Mouse (Mus musculus) retina, adult 2 months (tissue): ENCODE measurements around the gene Ankdd1b.

ENCODE experiments used
- DNase-seq: peaks from one replicate; pipeline ENCODE4 v3.0.0-alpha.2; 2012; ENCODE audit warnings: low read depth, low spot score

The Ankdd1b gene

DNA sequence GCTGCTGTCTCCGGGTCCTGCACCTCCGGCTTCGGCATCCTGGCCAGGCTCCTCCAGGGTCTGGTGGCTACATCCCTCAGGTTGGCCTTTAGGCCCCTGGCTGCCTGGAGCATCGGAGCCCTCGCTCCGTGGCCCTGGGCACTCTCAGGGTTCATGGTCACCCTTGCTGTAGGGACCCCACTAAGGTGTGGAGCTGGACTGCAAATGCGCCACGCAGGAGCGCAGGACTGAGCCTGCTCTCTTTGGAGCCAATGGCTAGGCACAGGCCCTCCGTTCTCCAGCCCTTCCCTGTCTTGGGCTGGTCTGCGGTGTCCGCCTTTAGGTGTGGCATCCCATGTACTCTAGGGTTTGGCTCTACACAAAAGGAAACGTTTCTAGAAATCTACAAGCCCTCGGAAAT, at the start of gene Ankdd1b:
Ankdd1b (minus strand) TSS at position 242 of the 400 bp plus-strand sequence.
- DNase-seq, result no peak

DNA sequence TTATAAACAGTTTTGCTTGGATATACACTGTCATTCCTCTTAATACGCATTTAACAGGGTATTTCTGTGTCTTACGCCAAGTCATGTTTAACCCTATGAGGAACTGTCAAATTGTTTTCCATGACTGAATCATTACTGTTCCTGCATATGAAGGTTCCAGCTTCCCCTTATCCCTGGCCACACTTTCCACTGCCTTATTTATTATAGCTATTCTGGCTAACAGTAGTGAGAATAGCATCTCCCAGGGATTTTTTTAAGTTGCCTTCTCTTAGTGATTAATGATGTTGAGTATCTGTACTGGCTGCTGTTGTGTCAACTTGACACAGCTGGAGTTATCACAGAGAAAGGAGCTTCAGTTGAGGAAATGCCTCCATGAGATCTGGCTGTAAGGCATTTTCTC, 46.3 kb upstream of the Ankdd1b start:
- no peak for DNase-seq

DNA sequence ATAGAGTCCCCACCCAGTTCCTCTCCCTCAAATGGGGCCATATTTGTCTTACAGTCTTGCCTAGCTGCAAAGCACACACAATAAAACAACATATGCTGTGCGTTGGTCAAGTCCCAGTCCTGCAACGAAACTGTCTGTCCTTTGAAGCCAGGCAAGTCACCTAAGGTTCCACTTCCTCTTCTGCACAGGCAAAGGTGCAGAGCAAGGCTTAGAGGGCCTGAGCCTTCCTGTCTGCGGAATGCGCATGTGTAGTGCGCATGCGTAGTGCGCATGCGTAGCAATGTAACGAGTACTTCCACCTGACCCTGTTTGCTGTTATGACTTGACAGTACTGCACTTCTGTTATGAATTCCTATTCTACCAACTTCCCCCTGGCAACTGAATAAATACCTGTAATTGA, 45.3 kb upstream of the Ankdd1b start:
- no peak for DNase-seq

DNA sequence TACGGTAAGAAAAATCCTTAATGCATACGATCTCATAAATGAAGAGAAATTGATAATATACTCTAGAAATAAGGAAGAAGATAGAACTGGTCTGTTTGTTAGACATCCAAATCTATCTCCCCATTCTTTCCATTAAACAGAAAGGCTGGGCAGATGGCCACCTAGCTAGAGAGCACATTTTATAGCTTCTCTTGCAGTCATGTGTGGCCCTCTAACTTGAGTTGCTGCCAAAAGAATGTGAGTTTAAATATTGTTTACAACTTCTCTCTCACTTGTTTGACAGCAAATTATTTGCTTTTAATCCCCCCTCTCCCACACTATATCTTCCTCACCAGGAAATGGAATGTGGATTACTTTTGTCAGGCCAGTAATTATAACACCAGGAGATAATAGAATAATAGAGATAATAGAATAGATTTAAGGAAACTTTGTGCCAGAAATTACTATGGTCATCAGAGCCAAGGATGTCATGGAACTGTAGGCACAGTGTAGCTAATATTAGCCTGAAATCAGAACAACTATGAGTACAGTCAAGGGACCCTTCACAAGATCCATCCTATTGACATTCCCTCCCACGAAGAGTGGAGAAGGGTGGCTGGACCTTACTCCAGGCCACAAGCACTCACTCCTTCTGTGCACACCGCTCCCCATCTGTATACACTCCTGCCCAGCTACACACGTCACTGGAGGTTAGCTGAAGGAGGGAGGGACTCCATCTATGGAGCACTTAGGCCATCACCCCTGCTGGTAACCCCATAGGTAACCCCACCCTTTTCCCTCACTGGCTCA, 43.4 kb upstream of the Ankdd1b start:
- no peak for DNase-seq

DNA sequence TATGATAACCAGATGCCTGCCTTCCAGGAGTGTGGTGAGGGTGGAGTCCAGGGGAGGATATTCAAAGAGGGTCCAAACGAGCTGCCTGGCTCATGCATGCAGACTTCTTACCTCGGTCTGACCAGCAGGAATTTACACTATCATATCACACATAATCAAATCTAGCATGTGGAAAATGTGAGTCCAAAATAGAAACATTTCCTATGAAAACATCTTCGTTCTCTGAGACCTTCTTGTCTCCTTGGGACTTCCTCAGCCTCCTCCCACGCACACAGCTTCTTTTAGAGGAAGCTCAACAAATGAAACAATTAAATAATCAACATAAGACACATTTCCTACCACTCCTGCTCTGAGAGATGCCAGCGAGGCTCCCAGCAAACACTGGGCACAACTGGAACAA, 40.9 kb upstream of the Ankdd1b start:
- DNase-seq, result no peak

DNA sequence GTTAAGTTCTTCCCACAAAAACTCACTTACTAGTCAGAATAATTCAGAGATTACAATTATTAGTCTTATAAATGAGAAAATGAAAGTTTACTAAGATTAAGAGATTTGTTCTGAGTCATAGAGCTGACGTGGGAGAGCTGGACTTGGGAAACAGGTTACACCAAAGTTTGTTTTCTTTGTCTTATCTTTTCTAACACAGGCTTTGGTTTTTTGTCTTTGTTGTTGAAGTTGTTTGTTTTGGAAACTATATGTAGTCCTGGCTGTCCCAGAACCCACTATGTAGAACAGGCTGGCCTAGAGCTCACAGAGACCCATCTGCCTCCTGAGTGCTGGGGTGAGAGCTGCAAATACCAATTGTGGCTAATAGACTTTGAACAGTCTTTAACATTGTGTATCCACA, 40.3 kb upstream of the Ankdd1b start:
- no peak for DNase-seq

DNA sequence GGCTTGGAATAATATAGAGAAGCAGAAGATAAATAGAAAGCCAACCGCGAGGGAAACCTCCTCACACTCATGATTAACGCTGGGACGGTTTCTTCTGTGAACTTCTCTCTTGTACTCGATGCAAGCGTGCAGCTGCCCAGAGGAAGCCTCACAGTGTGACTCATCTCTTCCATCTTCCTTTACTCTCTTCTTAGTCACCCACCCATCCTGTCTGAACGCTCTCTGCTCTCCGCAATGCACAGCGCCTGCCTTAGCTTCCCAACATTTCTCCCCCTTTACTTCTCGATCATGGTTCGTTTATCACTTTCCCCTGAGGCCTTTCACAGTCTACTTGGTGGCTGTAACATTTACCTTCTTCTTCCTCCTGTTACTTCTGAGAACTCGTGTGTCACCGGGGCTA, 39.6 kb upstream of the Ankdd1b start:
- DNase-seq, result no peak

DNA sequence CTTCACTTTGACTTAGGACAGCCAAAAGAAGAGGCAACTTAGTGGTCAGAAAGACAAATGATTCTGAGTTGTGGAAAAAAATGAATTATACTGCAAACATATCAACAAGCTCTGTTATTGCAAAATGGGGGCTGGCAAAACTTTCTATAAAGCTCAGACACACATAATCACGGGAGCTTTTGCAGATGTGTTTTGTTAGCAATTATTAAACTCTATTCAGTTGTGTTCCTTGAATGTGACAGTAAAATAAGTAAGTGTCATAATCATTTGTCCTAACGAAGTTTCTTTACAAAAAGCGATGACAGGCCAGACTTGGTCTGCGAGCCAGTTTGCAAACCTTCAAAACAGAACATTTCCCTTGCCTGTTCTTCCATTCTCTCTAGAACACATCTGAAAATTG, 36.5 kb upstream of the Ankdd1b start:
- no peak for DNase-seq

DNA sequence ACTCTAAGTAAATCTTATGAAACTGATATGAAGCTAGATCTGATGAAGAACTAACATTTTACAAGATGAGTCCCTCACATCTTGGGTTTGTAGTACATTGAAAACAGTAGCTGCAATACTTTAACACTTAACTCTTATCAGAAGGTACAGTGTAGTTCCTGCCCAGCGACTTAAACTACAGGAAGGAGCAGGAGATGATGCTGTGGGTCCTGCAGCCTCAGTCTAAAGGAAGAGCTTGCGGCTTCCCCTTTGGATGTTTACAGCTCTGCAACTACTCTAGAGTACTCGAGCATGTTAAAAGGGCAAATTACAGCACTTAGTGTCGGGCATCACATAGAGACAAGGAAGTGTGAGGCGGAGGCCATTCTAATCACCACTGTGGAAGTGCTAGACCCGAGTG, 35.3 kb upstream of the Ankdd1b start:
- DNase-seq, result no peak

DNA sequence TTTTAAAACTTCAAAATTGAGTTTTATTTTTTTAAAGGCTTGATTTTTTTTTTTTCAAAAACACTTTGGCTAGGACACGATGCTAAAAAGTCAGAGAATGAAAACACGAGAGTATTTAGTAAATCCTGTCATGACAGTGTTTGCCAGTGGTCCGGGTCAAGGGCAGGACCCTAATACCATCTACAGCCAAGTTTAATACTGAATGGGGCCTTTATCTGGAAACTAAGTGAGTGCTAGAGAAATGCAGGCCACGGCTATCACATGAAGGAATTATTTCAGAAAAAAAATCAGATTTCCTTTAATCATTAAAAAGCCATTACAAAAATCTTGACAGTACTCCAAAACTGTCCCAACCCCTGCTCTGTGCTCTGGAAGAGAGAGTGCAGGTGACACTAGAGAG, 34.7 kb upstream of the Ankdd1b start:
- no peak for DNase-seq

DNA sequence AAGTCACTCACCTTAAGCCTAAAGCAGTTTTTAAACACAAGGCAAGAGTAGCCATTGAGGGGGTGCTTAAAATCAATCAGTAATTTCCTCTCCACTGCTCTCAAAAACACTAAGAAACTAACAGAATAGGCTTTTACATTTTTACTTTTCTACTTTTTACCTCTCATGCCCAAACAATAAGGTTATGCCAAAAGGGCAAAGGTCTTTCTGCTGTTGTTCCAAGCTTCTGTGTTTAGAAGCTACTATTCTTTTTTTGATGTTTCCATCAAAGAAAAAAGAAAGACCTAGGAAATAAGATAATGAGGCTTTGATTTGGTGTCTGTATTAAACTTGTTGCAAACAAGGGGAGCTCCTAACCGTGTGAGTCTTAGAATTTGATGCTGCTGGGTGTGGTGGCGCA, 28.9 kb upstream of the Ankdd1b start:
- no peak for DNase-seq

DNA sequence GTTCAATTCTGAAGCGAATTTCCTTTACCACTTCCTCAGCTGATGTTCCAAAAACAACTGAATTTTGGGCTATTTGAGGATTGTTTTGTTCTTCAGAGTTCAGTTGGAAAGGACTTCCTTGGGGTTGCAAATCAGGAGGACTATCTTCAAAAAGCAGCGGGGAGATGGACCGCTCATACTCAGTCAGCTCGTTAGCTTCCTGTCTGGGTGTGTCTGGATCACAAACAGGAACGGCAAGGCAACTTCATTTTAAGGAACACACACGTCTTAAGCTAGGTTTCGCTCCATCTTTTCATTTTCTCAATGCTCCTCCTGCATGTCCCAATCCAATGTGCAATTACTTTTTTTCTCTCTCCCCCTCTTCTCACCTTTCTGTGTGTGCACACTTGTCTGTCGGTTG, 25.6 kb upstream of the Ankdd1b start:
- DNase-seq, result no peak

DNA sequence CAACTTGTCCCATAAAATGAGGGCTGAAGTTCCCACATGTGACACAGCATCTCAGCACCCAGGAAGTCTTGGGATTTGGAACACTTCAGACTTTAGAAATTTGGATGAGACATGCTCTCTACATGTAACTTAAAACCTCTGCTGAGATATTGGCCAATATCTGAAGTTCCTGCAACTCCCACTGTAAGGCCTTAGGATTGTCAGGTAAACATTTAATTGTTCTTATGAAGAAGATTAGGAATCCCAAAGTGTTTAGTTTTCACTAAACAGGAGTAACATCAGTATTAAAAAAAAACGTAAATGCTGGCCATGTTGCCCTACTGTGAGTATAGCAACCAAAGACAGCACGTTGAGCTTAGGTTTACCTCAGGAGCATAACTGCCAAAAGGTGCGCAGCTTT, 19.4 kb upstream of the Ankdd1b start, which contains the start of gene Gm17622:
Gm17622 (plus strand) TSS at position 301 of the 400 bp plus-strand sequence.
- DNase-seq, result no peak

DNA sequence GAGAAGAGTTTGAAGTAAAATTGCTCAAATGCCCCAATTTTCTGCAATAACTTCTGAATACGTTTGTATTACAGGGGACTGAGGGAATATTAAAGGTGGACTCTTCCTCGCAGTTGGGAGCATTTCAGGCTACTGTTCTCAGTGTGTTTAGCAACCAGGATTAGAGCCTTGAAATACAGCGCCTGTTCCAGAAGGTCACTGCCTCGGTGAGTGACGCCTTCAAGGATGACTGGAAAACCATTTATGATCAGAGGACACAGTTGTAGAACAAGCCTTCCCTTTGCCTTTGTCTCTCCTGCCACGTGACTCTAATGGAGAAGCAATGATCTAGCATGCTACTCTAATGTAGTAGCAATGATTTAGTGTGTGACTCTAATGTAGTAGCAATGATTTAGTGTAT, 17.0 kb upstream of the Ankdd1b start:
- no peak for DNase-seq

DNA sequence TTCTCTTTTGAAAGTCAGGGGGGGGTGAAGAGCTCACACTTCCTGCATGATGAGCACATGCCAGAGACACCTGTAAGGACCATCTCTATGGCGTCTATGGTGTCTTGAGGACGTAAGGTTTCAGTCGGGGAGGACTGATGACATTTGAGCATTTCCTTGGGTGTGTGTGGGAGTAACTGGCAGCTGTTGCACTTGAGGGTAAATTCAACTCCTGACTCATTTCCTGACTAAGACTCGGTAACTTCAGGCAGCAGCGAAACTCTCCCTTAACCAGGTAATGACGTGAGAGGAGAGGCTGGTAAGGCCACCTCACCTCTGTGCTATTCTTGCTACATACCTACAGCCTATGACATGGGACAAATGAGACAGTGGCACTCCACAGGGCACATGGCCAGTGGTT, 16.2 kb upstream of the Ankdd1b start:
- no peak for DNase-seq

DNA sequence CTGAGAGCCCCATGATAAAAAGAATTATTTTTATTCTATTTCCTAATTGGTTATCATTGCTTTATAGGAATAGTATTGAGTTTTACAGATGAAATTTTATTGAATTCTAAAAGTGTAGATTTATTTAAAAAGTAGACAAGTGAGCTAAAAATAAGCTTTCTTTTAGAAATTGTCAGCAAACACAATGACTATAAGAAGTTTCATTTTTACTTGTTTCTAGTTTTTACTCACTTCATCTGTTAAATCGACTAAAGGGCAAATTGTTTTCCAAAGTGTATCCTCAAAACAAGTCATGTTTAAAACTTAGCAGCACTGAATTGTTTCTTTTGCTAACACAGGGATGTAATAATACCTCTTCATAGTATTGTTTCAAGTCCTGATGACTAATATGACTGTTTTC, 8.0 kb upstream of the Ankdd1b start:
- DNase-seq, result no peak

DNA sequence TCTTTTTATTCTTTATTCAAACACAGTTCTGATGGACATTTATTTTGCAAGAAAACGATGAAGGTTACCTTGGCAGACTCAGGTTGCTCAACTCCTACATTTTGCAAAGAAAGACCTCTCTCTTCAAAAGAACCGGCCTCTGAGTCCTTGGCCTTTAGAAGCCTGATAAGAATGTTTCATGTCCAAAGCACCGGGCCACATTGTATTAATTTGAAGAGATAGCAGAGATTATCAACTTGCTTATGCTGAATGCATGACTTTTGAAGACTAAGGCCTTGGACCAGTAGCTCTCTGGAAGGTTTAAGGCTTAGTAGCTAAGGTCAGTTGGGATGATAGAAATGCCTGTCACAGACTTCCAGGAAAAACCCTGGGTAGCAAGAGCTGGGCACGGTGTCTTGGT, 6.2 kb upstream of the Ankdd1b start:
- DNase-seq, result no peak

DNA sequence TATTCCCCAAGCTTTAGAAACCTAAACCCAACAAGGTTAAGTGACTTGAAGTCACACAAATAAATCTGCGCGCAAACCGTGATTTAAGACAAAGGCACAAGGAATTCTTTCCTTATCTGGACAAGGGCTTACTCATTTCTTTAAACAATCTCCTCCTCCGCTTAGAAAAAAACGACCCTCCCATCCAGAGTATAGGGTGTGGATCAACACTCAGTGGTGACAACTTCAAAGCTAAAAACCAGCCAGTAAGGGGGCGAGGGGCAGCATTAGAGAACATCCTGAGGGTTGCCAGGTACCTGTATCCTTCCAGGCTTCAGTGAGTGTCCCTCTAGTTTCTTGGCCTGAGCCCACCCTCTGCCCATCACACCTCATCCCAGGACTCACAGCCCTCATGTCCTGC, 442 bp downstream of the Ankdd1b start:
- no peak for DNase-seq

DNA sequence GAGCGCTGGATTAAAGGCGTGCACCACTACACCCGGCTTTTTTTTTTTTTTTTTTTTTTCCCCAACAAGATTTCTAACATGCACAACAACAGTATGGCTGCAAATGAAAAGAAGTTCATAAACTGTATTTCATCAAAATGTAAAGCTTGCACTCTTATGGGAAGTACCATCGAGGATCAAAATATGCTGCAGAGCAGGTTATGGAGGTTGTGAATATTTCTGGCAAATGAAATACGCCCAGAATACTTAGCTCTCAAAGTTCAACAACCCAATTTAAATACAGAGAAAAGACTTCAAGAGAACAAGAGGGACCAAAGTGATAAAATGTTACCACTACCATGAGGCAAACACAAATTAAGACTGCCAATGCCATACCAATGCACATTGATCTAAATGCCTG, 2.3 kb downstream of the Ankdd1b start:
- DNase-seq, result no peak

DNA sequence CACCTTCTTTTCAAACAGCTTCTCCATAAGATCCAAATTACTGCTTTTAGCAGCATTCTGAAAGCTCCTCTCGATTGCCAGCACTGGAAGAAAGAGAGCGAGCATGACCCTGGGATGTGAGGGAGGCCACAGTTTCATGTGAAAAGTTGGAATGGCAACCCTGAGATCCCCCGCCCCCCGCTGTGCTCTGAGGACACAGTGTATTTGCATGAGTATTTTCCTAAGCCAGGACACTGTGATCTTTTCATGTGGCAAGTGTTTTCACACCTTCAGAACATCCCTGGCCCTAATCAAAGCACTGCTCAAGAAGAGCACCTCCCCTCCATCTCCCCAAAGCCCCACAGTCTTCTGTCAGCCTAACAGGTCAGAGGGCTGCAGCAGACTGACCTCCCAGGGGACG, 5.7 kb downstream of the Ankdd1b start:
- DNase-seq, result no peak

DNA sequence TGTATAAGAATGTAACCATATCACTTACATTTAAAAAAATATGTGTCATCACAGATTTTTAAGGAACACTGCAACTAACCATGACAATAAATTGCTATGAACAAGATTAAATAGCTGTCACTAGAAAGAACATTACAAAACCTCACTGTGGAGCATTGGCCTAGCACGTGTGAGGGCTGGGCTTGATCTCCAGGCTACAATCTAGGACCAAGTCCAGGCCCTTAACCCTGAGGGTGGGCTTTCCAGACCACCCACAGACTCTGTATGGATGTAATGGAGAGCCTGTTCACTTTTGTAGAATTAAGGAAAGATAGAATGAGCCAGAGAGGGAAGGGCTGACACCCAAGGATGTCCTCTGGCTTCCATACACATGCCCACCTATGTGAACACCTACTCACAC, 8.4 kb downstream of the Ankdd1b start:
- no peak for DNase-seq

DNA sequence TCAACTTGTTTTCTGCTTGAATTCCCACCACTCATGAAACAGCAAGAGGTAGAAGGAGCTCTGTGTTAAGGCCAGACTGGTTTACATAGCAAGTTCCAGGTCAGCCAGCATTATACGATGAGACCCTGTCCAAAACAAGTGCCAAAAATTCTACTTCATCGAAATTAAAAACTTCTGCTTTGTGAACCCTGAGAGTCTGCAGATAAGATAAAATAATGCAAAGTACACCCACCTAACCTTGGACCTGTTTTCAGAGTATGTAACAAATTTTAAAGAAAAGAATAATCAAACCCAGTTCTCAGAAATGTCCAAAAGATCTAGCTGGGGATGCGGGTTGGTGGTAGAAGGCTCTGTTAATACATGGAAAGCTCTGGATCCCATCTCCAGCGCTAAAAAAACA, 12.4 kb downstream of the Ankdd1b start:
- DNase-seq, result no peak

DNA sequence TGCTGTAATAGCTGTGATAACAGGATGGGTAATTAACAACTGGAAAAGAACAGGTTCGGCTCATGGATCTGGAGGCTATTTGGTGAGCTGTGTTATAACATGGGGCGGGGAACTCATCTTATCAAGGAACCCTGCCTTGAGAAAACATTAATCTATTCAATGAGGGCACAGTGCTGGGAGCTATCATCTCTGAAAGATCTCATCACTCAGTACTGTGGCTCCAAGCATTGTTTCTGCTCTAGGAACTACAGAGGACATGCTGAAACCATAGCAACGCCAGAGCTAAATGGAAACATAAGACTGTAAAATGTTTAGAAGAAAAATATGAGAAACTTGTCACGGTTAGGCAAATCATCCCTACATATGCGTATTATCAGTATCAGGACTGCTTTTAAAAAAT, 13.0 kb downstream of the Ankdd1b start:
- DNase-seq, result no peak

DNA sequence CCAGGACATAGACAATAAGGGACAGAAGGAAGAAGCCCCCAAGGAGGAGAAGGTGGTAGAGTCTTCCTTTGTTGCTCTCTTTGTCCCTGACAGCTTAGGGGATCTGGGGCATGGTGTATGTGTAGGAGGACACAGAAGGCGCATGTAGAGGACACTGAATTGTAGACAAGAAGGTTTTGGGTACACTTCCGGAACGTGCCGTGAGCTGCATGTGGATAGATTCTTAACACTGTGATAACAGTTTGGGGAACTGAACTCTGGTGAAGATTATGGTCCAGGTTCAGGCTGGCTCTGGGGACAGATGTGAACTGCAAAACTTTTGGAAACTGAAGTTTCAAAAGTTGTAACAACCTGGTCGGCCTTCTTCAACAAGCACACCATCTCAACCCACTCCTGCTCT, 13.4 kb downstream of the Ankdd1b start:
- no peak for DNase-seq
